Mouse (Mus musculus) heart, embryonic 13.5 days (tissue): ENCODE data around the gene Lmcd1. TPM values are rescaled to one million over a fixed set of nuclear protein-coding genes. Genes with fewer than 3 reads are reported as not detected.
"Not testable (repeated sequence)": the region's sequence is repeated elsewhere in the genome, so short reads cannot be mapped to it uniquely, and the experiment has no call there.

Source experiments
- ATAC-seq: fragments of 200-750 bp; cut with Nextera tagmentation; 2 replicates; pipeline ENCODE4 v1.8.0; 2017; ENCODE audit warnings: moderate TSS enrichment; ENCODE audit not compliant: insufficient number of reproducible peaks, low FRiP score, low TSS enrichment; ENCODE audit errors: extremely low read depth
- H3K27ac ChIP-seq: fragments of 300-500 bp; sonication (generic); replicated peaks from 2 replicates; pipeline ENCODE4 v1.5.1; 2015; ENCODE audit warnings: moderate library complexity, mild to moderate bottlenecking, inconsistent platforms
- H3K27me3 ChIP-seq: fragments of 300-500 bp; sonication (generic); replicated peaks from 2 replicates; pipeline ENCODE4 v1.6.1; 2015; ENCODE audit warnings: mild to moderate bottlenecking, inconsistent platforms
- H3K36me3 ChIP-seq: fragments of 300-500 bp; sonication (generic); 2 replicates; pipeline ENCODE4 v1.6.1; 2015; ENCODE audit warnings: mild to moderate bottlenecking, inconsistent platforms
- H3K4me1 ChIP-seq: fragments of 300-500 bp; sonication (generic); 2 replicates; pipeline ENCODE4 v1.6.1; 2015; ENCODE audit warnings: inconsistent platforms
- H3K4me2 ChIP-seq: fragments of 300-500 bp; sonication (generic); 2 replicates; pipeline ENCODE4 v1.6.1; 2015; ENCODE audit warnings: inconsistent platforms, mild to moderate bottlenecking, moderate library complexity
- H3K4me3 ChIP-seq: fragments of 300-500 bp; sonication (generic); 2 replicates; pipeline ENCODE4 v1.5.1; 2015; ENCODE audit warnings: moderate library complexity, mild to moderate bottlenecking, inconsistent platforms
- H3K9ac ChIP-seq: fragments of 300-500 bp; sonication (generic); 2 replicates; pipeline ENCODE4 v1.6.1; 2015; ENCODE audit warnings: inconsistent platforms, mild to moderate bottlenecking, moderate library complexity
- H3K9me3 ChIP-seq: fragments of 300-500 bp; sonication (generic); 2 replicates; pipeline ENCODE4 v1.6.1; 2016; ENCODE audit warnings: inconsistent platforms
- WGBS: fragments of 180-500 bp; shearing (Covaris S2); methylation state at CpG from one replicate; pipeline ENCODE4 v1.1.7; 2015; ENCODE audit warnings: mixed read lengths; 5-methylcytosine and 5-hydroxymethylcytosine counted together
- polyA plus RNA-seq: library from polyadenylated mRNA; unstranded; fragments of >200 nt; fragmentation: Nextera tagmentation; extraction: Ambion mirVana; gene quantifications from 2 replicates; pipeline ENCODE4 v1.2.1, GENCODE M21; 2015

Gene Lmcd1
- polyA plus RNA-seq, result 47.8 and 56.7 TPM in 2 replicates

DNA sequence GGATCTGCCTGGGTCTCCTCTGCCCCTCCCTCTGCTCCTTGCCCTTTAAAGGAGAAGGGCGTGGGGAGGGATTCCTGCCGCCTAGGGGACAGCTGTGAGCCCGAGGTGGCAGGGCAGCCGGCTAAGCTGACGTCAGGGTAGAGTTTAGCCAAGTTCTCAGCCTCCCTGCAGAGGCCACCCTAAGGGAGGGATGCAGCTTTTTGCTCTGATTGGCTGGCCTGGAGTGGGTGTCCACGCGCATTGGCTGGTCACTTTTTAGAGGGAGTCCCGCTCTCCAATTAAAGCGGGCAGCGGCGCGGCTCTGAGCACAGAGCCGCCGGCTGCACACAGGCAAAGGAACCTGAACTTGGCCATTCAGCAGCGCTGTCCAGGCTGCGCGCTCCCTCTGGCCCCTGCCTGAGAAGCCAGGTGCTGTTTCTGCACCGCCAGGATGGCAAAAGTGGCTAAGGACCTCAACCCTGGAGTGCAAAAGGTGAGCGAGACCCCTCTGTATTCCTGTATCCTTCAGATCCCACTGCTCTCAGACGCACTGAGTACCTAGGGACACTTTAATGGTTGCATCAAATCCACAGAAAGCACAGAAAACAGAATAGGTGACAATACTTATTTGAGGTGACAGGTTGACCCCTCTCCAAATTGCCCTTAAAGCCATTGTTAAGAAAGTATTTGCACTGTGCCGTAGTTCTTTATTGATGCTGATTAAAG lies at the start of gene Lmcd1:
Lmcd1 (plus strand) TSS at position 258 of the 705 bp plus-strand sequence.
- no peaks in the 10 kb centered on the region for H3K9me3 ChIP-seq
- H3K27me3 ChIP-seq, result no peaks in the 10 kb centered on the region
- 2% methylated on average over 21 of the region's 21 CpGs for WGBS
- peak within 1 kb of the TSS; percentile 98 for H3K27ac ChIP-seq
- H3K4me1 ChIP-seq, result peaks cover 55% of the 10 kb centered on the region
- H3K9ac ChIP-seq, result peak within 1 kb of the TSS; percentile 86
- H3K4me3 ChIP-seq, result peak within 1 kb of the TSS; percentile 60
- peak; percentile 89 for ATAC-seq
- H3K36me3 ChIP-seq, result no peaks in the 10 kb centered on the region
- peak within 1 kb of the TSS; percentile 81 for H3K4me2 ChIP-seq

DNA sequence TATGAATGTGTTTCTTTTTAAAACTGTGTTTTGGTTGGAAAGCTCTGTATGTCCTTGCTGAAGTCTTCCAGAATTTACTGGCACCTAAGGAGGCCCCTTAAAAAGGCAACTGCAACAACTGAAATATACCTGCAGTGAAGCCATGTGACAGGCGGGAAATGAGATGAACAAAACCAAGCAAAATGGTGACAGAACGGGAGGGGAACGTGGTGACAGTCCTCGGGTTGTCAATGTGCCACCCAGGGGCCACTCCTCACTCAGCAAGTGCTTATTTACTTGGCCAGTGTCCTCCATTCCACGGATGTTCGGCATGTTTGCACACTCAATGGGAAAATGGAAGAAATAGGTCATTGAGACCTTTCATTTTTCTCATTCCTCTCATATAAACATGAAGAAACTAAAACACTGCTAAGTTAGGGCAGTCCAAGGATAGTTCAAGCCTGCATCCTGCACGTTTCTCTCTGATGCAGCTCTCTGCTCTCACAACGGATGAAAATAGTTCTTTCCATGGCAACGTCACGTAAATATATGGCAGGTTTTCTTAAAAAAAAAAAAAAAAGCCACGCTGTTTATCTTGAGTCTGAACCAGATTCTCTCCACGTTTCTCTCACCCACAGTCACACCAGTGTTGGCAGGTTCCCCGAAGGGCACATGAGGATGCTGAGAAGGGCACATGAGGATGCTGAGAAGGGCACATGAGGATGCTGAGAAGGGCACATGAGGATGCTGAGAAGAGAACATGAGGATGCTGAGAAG lies 49.5 kb upstream of the Lmcd1 start:
- Histone ChIP-seq H3K27ac (no peak overlapping the region), H3K9me3 (no peaks in the 10 kb centered on the region), H3K4me3 (no peak overlapping the region), H3K27me3 (no peaks in the 10 kb centered on the region), H3K4me1 (no peaks in the 10 kb centered on the region), H3K4me2 (no peak overlapping the region), H3K9ac (no peak overlapping the region), H3K36me3 (no peaks in the 10 kb centered on the region)
- ATAC-seq, result no peak
- 60% methylated on average over 13 of the region's 13 CpGs for WGBS

DNA sequence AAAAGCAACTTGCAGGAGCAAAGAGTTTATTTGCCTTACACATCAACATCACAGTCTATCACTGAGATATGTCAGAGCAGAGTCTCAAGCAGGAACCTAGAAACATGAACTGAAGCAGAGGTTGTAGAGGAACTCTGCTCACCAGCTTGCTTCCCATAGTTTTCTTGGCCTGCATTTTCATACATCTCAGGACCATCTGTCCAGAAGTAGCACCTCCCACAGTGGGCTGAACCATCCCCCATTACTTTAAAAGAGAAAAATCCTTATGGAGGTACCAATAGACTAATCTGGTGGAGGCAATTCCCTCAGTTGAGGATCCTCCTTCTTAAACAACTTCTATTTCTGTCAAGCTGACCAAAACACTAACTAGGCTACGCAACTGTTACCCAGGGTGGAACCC lies 36.8 kb upstream of the Lmcd1 start:
- Histone ChIP-seq H3K27ac (no peak overlapping the region), H3K4me2 (no peak overlapping the region), H3K9ac (no peak overlapping the region), H3K9me3 (no peaks in the 10 kb centered on the region), H3K27me3 (no peaks in the 10 kb centered on the region), H3K4me3 (no peak overlapping the region), H3K36me3 (no peaks in the 10 kb centered on the region), H3K4me1 (no peaks in the 10 kb centered on the region)
- 88% methylated on average over 1 of the region's 1 CpGs for WGBS
- no peak for ATAC-seq

DNA sequence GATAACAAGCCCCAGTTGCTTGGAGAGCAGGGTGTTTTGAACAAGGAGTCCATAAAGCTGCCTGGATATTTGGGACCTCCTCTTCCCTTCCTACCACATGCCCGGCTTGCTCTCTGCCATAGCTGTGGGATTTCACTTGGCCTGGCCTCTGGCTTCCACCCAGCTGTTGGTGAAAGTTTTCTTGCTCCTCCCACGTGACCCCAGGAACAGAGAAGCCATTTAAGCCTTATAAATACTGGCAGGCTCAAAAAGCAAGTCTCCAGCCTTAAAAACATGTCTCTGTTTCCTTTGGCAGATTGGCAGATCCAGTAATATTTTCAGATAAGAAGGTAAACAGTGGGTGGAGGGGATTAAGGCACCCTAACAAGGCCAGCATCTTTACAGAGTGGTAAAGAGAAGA lies 31.3 kb upstream of the Lmcd1 start:
- no peak overlapping the region for H3K4me2 ChIP-seq
- peaks cover 26% of the 10 kb centered on the region for H3K4me1 ChIP-seq
- H3K36me3 ChIP-seq, result no peaks in the 10 kb centered on the region
- no peaks in the 10 kb centered on the region for H3K27me3 ChIP-seq
- ATAC-seq, result no peak
- no peak overlapping the region for H3K27ac ChIP-seq
- H3K9ac ChIP-seq, result no peak overlapping the region
- 47% methylated on average over 2 of the region's 2 CpGs for WGBS
- H3K9me3 ChIP-seq, result no peaks in the 10 kb centered on the region
- no peak overlapping the region for H3K4me3 ChIP-seq

DNA sequence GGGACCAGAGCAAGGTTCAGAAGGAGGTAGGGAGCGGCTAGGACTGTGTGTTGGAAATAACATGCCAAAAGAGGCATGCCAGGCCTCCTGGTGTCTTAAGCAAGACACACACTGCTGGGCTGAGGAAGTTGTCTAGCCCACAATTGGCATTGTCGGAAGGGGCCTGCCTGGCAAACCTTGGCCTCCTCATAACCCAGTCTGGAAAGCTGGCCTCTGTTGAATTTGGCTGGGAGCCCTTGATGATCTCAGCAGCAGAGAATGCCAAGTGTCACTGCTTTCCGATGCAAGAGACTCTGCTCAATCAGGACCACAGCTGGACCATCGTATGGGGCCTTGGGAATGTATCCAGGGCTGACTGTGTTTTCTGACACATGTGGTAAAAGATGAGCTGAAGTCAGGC lies 27.9 kb upstream of the Lmcd1 start:
- WGBS, result 18% methylated on average over 4 of the region's 4 CpGs

DNA sequence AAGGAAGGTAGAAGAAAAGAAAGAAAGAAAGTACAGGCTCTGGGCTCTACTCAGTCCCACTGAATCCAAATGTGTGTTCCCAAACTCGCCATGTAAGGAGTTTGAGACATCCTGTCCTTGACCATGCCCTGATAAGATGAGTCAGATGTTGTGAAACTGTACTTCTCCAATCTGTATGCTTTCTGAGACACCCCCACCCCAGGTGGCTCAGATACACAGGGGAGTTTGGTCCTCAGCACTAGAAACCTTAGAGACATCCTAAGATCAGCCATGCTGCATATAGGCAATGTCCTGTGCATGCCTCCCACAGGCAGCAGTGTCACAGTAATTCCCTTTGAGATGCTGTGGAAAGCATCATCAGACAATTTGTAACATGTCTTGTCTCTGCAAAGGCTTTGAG lies 26.9 kb upstream of the Lmcd1 start:
- Histone ChIP-seq H3K27ac (no peak overlapping the region), H3K27me3 (no peaks in the 10 kb centered on the region), H3K9ac (no peak overlapping the region), H3K4me2 (no peak overlapping the region), H3K9me3 (no peaks in the 10 kb centered on the region), H3K36me3 (no peaks in the 10 kb centered on the region), H3K4me3 (no peak overlapping the region), H3K4me1 (peaks cover 26% of the 10 kb centered on the region)
- ATAC-seq, result no peak
- 52% methylated on average over 1 of the region's 1 CpGs for WGBS

More for the DNA sequence above, 27.9 kb upstream of the Lmcd1 start:
- no peaks in the 10 kb centered on the region for H3K9me3 ChIP-seq
- no peaks in the 10 kb centered on the region for H3K27me3 ChIP-seq
- ATAC-seq, result peak; percentile 51; the same call in 1 of the 2 replicates
- H3K36me3 ChIP-seq, result no peaks in the 10 kb centered on the region
- no peak overlapping the region for H3K4me3 ChIP-seq
- H3K9ac ChIP-seq, result no peak overlapping the region
- H3K4me1 ChIP-seq, result peaks cover 26% of the 10 kb centered on the region
- peak overlapping the region; percentile 89 for H3K27ac ChIP-seq
- no peak overlapping the region for H3K4me2 ChIP-seq

DNA sequence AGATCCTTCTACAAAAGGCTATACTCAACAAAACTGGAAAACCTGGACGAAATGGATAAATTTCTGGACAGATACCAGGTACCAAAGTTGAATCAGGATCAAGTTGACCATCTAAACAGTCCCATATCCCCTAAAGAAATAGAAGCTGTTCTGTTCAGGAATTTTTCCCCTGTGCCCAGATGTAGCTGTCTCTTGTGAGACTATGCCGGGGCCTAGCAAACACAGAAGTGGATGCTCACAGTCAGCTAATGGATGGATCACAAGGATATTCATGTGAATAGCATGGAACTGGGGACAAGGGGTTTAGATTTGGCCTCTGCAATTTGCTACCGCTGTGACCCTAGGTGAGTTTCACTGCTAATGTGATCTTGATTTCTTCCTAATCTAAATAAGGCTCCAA lies 19.6 kb upstream of the Lmcd1 start:
- H3K9ac ChIP-seq, H3K9me3 ChIP-seq, H3K27ac ChIP-seq, H3K36me3 ChIP-seq, H3K4me3 ChIP-seq, ATAC-seq, H3K27me3 ChIP-seq, H3K4me2 ChIP-seq: not testable (repeated sequence)
- 74% methylated on average over 3 of the region's 3 CpGs for WGBS
- H3K4me1 ChIP-seq, result peaks cover 19% of the 10 kb centered on the region

DNA sequence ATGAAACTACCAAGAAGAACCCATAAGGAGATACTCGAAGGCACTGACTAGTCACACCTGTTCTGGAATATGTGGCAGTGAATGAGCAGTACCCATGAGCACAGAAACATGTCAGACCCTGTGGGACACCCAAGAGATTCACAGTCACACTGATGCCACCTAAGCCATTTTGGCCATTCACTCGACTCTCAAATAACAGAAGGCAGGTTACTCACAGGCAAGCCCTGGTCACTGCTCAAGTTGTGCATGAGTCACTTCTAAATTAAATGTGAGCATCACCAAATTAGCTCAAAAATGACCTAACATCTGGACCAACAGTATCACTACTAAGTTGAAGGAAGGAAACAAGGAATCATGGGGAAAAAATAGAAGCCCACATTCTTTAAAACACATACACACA lies 18.6 kb upstream of the Lmcd1 start:
- no peaks in the 10 kb centered on the region for H3K36me3 ChIP-seq
- ATAC-seq, result no peak
- no peak overlapping the region for H3K4me3 ChIP-seq
- peaks cover 19% of the 10 kb centered on the region for H3K4me1 ChIP-seq
- no peak overlapping the region for H3K9ac ChIP-seq
- H3K4me2 ChIP-seq, result no peak overlapping the region
- 75% methylated on average over 2 of the region's 2 CpGs for WGBS
- H3K27ac ChIP-seq, result no peak overlapping the region
- no peaks in the 10 kb centered on the region for H3K27me3 ChIP-seq
- no peaks in the 10 kb centered on the region for H3K9me3 ChIP-seq

DNA sequence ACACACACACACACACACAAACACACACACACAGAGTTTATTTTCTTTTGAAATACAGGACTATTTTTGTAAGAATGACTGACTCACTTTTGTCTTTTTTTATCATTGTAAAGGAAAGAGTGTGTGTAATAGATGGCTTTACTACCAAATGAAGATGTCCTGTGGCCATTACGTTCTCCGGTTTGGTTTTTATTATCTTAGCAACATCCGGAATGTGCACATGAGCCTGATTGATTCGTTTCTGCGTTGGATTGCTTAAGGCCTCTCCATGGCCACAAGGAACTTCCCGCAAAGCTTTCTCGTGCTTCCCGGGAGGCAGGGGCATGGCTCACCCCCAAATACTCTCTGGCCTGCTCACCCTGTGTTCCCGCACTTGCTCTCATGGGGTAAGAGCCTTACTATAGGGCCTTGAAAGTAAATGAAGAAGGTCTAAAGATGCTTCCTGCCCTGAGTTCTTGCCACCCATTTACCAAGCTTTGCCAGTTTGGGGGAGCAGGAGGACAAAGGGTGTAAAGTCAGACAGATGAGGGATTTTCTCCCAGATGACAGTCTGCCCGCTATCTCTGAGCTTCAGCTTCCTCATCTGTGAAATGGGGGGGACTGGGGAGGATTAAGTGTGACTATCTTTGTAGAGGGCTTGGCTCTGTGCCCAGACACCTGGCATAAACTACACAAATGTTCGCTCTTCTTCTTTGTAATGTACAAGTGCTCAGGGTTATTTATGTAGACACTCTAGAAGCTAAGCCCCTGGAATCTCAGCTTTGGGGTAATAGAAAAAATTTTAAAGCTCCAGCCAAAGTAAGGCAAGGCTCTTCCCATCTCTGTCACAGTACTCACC lies 18.0 kb upstream of the Lmcd1 start:
- Histone ChIP-seq H3K36me3 (no peaks in the 10 kb centered on the region), H3K9me3 (no peaks in the 10 kb centered on the region), H3K27me3 (no peaks in the 10 kb centered on the region), H3K4me2 (no peak overlapping the region), H3K4me3 (no peak overlapping the region), H3K4me1 (peaks cover 19% of the 10 kb centered on the region), H3K27ac (peak overlapping the region; percentile 63), H3K9ac (no peak overlapping the region)
- 60% methylated on average over 11 of the region's 11 CpGs for WGBS
- no peak for ATAC-seq

DNA sequence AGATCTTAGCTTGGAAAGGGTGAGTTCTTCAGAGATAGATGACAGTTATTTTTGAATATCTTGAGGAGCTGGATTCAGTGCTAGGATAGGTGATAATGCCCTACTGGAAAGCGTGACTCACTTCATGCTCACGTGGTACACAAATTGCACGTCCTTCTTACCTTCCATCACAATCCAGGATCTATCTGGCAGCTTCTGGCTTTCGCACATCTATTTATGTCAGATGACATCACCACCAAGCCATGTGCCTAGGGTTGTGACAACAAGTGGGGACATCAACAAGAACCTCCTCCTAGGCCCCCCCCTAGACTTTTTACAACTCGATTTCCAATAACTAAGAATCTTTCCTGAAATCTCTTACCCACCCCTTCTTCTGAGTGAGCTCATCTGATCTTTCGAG lies 17.0 kb upstream of the Lmcd1 start:
- Histone ChIP-seq H3K4me1 (peaks cover 19% of the 10 kb centered on the region), H3K4me3 (no peak overlapping the region), H3K4me2 (no peak overlapping the region), H3K9ac (no peak overlapping the region), H3K27ac (peak overlapping the region; percentile 63; the same call in 1 of the 2 replicates), H3K9me3 (no peaks in the 10 kb centered on the region), H3K36me3 (no peaks in the 10 kb centered on the region), H3K27me3 (no peaks in the 10 kb centered on the region)
- no peak for ATAC-seq
- WGBS, result 44% methylated on average over 6 of the region's 6 CpGs

DNA sequence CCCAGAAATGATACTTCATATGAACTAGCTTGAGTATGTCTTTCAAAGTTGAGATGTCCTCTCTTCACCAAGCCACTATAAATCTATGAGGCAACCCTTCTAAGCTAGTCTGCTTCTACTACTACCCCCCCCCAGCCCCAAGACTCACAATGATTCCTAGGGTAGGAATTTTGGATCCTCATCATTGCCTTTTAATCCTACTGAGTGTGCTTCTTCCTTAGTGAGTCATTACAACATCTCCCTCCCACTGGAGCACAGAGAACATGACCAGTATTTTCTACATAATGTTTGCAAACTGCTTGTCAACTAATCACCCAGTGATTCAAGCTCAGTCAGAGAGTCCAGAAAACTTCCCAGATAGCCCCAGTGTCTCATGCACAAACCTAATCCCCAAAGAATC lies 12.5 kb upstream of the Lmcd1 start:
- H3K9ac ChIP-seq, result no peak overlapping the region
- H3K4me2 ChIP-seq, result no peak overlapping the region
- peaks cover 12% of the 10 kb centered on the region for H3K4me1 ChIP-seq
- H3K4me3 ChIP-seq, result no peak overlapping the region
- H3K27ac ChIP-seq, result no peak overlapping the region
- no peak for ATAC-seq
- no peaks in the 10 kb centered on the region for H3K9me3 ChIP-seq
- no peaks in the 10 kb centered on the region for H3K36me3 ChIP-seq
- H3K27me3 ChIP-seq, result no peaks in the 10 kb centered on the region
